Mouse (Mus musculus): ENCODE results near the gene Scarb1.

Scarb1 gene

DNA sequence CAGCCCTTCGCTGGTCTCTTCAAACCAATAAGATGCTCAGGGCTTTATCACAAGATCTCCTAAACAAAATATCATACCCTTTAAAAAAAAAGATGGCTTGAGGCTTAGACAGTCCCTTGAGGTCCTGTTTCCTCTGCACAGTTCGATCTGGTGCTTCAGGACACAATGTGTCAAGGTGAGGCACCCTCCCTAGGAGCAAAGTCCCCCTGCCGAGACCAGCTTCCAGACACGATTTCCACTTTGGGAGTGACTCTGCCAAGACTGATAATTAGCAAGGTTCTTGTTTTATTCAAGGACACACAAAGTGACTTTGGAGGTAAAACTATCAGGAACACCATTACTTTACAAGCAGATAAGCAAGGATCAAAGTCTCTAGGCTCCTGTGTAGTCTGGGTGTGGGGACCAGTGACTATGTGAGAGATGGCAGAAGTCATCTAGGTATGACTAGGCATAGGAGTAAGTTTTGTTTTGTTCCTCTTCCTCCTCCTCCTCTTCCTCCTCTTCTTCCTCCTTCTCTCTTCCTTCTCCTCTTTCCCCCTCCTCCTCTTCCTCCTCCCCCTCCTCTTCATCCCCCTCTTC, 24.0 kb upstream of the Scarb1 start:
- no peak for DNase-seq (ENCODE audit: low read depth, low spot score)

DNA sequence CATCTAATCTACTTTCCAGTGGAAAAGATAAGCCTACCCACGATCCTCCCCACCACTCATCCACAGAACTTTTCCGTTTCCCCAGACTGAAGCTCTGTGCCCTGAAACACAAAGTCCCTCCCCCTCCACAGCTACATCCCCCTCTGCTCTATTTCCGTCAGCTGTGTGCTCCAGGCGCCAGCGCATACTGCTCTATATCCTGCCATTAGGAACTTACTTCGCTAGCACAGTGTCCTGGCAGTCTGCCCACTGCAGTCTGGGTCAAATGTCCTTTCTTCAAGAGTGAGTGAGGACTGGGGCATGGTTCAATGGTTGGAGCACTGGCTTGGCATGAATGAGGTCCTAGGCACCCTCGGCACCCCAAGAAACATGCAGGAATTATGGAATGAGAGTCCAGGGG, 23.0 kb upstream of the Scarb1 start:
- no peak for DNase-seq (ENCODE audit: low read depth, low spot score)

DNA sequence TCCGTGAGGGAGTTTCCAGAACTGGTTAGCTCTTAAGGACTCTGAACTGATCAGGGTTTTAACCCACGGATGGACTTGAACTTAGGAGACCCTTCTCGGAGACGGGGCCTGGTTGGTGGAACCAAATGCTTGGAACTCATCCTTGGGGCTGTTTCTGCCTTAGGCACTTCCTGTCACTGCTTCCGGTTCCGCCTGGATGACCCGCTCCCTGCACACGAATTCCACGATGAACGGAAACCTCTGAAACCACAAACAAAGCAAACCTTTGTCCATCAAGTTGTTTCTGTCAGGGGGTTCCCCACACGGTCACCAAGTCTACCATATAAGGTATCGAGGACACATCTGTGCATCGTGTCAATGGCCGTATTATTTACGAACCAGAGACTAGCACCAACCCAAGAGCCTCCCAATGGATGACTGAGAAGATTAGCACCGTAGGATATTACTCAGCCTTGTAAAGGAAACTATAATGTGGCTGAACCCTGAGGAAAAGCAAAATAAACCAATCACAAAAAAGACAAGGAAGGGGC, 20.2 kb upstream of the Scarb1 start:
- DNase-seq (ENCODE audit: low read depth, low spot score), result peak; percentile 75

DNA sequence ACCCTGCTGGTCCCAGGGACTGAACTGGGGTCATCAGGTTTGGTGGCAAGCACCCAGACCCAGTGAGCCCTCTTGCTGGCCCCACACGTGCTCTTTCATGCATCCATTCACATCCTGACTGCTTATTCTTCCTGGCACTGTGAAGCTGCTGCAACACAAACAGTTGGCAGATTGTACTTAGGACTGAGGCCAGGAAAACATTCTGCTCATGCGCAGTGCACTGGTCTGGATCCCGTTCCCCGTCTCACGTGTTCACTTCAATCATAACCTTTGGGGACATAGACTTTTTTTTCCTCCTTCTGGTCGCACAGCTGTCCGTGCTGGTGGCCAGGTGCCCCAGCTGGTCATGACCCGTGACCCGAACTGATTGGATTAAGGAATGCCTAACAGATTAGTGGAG, 19.7 kb upstream of the Scarb1 start:
- no peak for DNase-seq (ENCODE audit: low read depth, low spot score)

DNA sequence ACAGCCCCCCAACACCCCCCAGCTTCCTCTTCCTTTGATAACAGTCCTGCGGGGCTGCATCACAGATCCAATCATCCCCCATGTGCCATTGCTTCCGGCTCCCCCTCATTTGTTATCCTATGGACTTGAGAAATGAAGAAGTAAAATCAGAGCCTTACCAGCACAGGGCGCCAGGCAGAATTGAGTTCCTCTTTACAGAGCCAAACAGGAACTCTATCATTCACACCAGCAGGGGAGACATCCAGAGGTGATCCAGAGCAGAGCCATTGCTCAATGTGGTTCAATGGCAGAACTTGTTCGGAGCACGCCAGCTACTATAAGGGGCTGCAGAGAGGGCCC, 17.3 kb upstream of the Scarb1 start:
- DNase-seq (ENCODE audit: low read depth, low spot score), result no peak

DNA sequence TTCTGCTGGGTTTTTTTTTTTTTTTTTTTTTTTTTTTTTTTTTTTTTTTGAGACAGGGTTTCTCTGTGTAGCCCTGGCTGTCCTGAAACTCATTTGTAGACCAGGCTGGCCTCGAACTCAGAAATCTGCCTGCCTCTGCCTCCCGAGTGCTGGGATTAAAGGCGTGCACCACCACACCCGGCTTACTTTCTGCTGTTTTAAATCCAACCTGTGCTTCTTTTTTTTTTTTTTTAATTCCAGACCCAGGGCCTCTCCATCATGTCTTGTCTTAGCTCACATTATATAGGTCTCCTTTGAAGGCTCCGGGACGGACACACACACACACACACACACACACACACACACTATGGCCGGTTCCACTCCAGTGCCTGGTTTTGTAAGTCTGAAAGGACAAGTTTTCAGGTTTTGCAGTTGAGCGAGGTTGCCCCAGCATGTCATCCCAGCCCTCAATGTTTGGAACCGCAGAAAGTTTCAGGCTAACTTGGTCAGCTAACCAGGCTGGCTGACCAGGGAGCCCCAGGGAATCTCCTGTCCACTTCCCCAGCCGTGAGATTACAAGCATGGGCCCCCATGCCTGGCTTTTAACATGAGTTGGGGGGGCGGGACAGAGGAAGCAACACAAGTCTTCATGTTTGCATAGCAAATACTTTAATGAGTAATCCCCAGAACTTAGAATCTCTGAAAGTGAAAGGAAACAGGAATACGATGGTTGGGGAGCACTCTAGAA, 16.8 kb upstream of the Scarb1 start:
- DNase-seq (ENCODE audit: low read depth, low spot score), result no peak

DNA sequence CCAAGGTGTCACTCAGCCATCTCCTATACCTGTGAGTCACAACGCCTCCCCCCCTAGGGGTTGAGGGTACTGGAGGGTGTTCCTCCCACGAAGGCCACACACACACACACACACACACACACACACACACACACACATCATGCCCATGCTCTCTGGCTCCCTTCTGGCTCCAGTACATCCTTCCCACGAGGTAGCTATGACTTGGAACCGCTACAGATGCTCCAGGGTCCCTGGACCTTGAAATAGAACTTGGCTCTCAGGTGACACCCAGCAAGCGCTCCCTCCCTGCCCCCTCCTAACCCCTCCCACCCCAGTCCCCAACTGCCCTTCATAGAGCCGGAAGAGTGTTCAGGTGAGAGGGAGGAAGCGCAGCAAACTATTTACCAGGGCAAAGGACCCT, 14.8 kb upstream of the Scarb1 start:
- no peak for DNase-seq (ENCODE audit: low read depth, low spot score)

DNA sequence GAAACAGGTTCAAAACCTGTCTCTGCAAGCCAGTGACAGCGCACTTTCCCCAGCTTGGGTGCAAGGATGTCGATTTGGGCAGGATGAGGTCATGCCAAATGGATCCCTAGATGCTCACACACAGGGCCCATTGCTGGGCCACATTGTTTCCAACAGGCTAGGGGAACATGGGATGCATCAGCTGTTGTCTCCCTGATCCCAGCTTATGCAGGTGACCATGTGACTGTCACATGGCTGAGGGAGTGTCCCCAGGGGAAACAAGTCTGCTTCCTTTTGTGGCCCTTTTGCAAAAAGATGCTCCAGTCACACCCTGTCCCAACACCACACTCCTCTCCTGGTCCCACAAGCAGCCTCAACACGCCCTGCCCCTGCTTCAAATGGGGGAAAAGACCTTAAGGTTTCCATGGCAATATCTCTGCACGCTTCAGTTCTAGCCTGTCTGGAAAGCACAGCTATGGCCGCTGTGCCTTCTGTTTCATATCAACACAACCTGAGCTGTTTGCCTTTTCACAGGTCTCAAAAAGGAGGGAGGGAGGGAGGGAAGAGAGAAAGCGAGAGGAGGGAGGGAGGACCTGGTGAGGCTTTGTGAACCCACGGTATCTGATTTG, 14.1 kb upstream of the Scarb1 start:
- DNase-seq (ENCODE audit: low read depth, low spot score), result no peak

DNA sequence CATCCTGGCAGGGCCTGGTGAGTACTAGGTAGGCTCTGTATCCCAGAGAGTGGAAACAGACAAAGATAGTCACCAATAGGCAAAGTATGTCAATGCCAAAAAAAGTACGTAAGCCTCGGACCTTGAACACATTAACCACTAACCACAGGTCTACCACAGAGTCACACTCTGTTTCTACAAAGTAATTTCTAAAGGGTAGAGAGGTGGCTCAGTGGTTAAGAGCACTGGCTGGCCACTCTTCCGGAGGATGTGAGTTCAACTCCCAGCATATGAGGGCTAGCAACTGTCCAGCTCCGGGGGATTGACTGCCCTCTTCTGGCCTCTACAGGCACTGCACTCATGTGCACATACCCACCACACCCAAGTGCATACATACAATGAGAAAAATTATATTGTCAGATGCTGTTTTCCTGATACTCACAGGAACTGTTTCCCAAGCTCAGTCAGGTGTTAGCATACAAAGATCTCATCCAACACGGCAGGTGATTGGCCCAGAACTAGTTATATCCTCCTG, 11.9 kb upstream of the Scarb1 start:
- DNase-seq (ENCODE audit: low read depth, low spot score), result peak; percentile 40

DNA sequence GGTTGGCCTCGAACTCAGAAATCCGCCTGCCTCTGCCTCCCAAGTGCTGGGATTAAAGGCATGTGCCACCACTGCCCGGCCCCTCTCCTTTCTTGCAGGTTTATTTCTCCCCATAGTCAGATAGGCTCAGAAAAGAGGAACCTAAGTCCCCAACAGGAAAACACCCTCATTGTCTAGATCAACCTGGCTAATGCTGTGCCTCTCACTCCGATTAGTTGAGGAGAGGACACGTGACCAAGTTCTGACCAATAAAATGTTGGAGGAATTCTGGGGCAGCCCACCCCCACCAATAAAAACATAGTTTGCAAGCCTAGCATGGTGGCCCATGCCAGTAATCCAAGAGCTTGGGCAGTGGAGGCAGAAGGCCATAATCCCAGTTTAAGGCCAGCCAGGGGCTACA, 11.0 kb upstream of the Scarb1 start:
- peak; percentile 66 for DNase-seq (ENCODE audit: low read depth, low spot score)

DNA sequence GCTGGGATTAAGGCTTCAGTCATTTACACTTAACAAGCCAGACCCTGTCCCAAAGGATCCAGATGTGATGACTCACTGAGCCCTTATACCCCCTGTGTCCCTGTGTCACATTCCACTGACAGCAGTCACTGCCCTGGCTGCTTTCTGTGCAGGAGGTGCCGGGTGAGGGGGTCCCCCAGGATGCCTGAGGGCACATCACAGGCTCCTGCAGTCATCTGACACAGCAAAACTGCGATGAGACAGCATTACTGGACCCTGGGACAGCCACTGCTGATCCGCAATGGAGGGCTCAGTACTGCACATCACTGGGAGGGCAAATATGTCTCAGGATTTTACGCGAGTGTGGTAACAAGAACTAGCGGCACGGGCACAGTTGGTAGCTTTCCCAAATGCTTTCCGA, 10.2 kb upstream of the Scarb1 start:
- DNase-seq (ENCODE audit: low read depth, low spot score), result no peak

DNA sequence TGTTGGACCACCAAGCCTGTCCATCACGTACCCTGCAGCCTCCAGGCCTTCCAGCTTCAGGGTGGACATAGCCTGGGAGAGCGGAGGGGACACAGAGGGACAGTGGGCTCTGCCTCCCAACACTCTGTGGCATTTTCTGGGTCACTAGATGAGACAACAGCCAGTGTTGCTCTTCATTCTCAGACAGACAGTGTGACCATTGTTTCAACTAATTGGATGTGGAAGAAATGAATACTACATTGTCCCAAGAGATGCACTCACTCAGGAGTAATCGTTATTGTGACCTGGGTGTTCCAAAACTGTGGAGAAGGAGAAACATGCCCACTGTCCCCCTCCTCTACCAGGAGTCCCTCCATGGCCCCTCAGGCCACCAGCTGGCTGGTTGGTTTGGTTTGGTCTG, 8.5 kb upstream of the Scarb1 start:
- no peak for DNase-seq (ENCODE audit: low read depth, low spot score)

DNA sequence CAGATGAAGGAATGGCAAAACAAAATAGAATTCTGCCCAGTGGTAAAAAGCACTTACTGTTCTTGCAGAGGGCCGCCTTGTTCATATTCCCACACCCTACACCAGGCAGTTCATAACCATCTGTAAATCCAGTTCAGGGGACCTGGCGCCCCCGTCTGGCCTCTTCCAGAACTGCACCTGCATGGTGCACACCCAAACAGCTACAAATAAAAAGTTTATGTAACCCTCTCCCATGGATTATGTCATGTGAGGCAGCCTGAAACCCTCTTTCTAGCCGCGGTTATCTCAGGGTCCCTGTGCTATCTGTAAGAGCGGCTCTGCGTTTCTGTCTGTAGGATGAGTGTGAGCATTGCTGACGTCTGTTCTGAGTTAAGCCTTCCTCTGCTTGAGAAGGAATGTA, 7.6 kb upstream of the Scarb1 start:
- DNase-seq (ENCODE audit: low read depth, low spot score), result peak; percentile 79

DNA sequence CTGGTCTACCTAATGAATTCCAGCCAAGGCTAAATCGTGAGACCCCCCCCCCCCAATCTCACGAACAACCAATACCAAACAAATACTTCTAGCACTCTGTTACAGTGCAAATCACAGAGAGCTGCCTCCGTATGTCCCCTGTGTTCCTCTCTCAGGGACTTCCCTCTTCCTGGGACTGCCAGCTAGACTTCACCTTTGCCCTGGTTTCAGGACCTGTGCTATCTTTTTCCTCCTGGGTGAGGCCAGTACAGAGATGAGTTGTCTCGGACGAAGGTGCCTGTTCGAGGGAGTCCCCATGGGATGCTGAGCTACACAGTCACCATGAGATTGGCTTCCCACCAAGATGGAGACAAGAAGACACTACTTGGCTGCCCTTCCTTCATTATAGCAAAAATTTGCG, 7.2 kb upstream of the Scarb1 start:
- DNase-seq (ENCODE audit: low read depth, low spot score), result no peak

DNA sequence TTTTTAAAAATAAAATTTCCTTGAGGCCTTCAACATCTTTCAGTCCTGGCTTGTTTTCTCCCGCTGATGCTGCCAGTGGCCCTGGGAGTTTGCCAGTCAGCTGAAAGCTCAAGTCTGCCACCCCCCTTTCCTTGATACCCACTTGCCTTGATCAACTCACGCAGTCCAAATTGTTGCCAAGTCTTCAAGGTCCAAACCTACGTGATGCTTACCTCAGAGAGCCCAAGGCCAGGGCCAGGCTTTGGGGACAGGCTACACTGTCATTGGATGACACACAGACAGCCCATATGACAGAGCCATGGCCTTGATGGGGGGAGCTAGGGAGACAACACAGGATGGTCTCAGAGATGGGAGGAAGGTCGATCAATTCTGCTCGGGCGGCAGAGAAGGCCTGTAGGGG, 3.4 kb upstream of the Scarb1 start:
- DNase-seq (ENCODE audit: low read depth, low spot score), result no peak

DNA sequence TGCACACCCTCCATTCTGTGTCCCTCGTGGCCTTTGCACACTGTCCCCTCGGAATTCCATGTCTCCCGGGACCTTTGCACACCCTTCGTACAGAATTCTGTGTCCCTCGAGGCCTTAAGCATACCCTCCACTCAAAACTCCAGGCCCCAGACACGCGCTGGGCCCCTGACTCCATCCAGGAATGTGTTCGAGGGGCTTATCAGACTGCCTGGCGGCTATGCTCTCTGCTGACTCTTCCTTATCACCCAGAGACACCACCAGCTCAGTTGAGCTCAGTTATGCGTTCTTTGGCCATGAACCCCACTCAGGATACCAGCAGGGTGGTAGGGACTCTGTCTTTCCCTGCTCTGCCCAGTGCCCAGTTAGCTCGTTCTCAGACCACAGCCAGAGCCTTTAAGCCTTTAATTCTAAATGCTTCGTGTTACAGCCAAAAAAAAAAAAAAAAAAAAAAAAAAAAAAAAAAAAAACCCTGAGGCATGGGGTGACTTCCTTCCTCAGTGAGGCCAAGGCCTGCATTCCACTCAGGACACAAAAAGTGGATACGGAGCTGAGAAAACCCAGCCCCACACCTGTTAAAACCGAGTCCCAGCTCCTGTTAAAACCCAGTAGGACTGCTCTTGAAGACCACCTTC, 681 bp upstream of the Scarb1 start:
- DNase-seq (ENCODE audit: low read depth, low spot score), result no peak

DNA sequence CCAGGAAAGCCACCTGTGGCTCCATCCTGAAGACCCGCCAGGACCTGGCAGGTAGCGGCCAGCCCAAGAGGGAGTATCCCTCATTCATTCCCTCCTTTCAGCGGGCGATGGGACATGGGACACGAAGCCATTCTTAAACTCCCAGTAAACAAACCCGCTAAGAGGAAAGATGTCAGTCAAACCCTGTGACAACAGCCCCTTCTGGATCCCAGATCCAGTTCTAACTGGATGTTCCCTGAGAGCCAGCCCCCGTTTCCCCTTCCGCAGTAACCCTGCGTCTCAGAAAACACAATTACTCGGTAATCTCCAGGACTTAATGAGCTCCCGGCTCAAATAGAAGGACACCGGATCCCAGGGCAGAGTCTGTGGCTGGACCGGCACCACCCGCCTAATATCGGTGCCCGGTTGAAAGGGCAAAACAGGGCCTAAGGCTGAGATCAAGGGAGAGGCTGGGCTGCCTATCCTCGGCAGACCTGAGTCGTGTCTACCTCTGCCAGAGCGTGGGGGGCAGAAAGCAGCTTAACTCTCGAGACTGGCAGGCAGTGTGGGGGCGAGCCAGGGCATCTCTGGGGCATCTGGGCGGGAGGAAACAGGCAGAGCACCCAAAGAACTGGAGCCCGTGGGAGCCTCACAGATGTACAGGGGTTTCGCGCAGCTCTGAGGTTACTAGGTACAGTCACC, 903 bp downstream of the Scarb1 start:
- peak; percentile 66 for DNase-seq (ENCODE audit: low read depth, low spot score)

DNA sequence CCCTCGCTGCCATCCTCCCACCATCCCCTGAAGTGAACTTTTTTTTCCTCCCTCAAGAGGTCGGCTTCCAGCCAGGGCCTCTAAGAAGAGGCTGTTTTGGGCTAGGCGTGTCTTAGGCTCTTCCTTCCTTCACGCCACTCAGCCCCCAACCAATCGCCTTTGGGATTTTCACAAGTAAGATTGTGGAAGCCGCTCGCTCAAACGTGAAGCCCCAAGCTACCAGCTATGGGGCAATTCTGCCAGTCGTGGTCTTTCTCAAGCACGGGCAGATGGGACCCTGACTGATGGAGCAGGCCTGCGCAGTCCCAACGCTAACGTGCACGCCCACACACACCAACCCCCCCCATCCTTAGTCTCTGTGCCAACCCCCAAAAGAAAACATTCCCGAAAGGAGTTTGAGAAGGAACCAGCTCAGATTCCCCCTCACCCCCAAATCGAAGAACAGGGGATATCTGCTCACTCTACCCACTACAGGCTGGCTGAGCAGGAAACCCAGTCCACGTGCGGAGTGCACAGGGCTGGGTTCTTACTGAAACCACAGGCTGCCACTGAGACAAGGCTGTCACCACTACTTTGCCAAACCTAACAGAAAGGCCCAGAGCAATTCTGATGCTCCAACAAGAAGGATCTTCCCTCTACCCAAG, 1.7 kb downstream of the Scarb1 start:
- peak; percentile 85 for DNase-seq (ENCODE audit: low read depth, low spot score)

DNA sequence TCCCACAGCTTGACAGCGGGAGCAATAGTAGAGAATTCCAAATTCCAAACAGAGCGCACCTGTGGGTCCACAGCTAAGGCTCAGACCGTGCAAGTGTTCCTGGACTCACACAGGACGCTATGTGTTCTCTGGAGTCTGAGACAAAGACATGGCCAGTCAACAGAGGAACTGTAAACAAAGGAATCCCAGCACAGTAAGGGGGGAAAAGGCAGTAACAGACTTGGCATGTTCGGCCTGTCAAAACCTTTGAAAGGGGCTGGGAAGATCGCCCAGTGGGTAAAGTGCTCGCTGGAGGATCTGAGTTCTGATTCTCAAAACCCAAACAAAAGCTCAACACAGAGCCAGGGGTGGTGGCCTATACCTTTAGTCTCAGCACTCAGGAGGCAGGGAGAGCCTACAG, 3.4 kb downstream of the Scarb1 start:
- no peak for DNase-seq (ENCODE audit: low read depth, low spot score)

DNA sequence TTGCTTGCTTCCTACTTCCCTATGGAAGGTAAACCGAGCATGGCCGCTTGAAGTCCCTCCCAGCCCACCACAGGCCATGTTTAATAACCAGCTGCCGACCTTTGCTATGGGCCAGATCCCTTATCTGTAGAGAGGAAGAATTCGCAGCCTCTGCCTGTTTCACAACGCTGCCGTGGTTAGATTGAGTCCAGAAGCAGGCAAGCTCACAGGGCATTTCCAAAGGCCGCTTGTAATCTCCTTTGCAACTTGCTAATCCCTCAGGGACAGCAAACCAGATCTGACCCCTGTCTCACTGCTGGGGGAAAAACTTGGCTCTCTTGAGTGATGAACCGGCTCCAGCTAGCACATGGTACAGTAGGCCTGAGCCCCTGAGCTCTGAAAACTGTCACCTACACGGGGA, 3.9 kb downstream of the Scarb1 start:
- DNase-seq (ENCODE audit: low read depth, low spot score), result no peak

DNA sequence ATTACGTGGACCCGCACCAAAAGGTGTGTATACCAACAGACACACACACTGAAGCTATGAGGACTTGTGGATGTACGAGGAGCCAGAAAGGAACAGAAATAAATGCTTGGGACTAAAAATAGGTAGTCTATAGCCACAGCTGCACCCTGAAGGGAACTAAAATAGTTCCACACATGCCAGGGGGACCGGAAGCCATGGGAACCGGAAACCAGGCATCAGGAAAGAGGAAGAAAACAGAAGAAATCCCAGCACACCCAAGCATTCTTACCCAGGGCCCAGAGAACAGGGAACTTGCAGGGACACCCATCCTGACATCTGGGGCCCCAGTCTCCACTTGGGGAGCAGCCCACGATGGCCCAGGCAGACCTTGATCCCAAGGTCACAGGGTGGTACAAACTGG, 7.9 kb downstream of the Scarb1 start:
- DNase-seq (ENCODE audit: low read depth, low spot score), result no peak

DNA sequence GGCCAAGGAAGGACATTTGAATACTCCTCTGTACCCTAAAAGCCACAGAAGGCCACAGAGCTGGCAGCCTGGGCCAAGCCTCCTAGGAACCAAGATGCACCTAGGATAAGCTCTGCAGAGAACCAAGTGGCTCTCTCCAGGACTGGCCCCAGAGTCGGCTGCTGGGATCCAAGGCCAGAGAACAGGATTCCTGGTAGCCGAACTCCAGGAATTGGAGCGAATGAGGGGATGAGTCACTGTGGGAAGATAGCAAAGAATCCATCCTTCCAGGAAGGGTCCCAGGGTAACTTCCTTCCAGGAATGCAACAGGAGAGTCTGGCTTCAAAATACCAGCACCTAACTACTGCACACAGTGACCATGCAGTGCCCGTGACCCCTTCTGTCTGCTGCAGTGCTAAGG, 8.6 kb downstream of the Scarb1 start:
- no peak for DNase-seq (ENCODE audit: low read depth, low spot score)
